In genomic region chr13:94075181-94075580, GRCm38 (mm10) we compare ENCODE assay signal across 25 mouse cellular contexts. TPM values are rescaled to one million over a fixed set of nuclear protein-coding genes. Genes with fewer than 3 reads are reported as not detected.
DNase-seq lines count a peak whose midpoint lies in the region; ATAC-seq and TF ChIP-seq lines count a peak whose summit lies in the region.
"Had no signal": no experiment of that assay in that cellular context is flagged by ENCODE, and none has a peak within 500 bp of the region (broad histone marks: within the 10 kb centered on the region; RNA-seq: fewer than 3 reads in every experiment).

No protein-coding gene starts in this region.

- no peak overlapping the region for H3K4me3 ChIP-seq in kidney, embryonic 15.5 days (replicated peaks)
- H3K4me3 ChIP-seq in kidney, postnatal 0 days (replicated peaks; ENCODE audit: low read depth, low read length) = no peak overlapping the region
- H3K4me3 ChIP-seq: embryonic facial prominence, embryonic 10.5 days; embryonic facial prominence, embryonic 12.5 days; forebrain, embryonic 13.5 days; forebrain, embryonic 15.5 days had no signal

- no peak overlapping the region for H3K9ac ChIP-seq in kidney, embryonic 15.5 days
- no peak overlapping the region for H3K9ac ChIP-seq in kidney, postnatal 0 days (ENCODE audit: low read depth, low read length)
- H3K9ac ChIP-seq: embryonic facial prominence, embryonic 12.5 days; forebrain, embryonic 13.5 days; forebrain, embryonic 15.5 days had no signal

- no peak for TF ChIP-seq CTCF in kidney, postnatal 0 days (IDR thresholded peaks at IDR 0.05; ENCODE audit: low read depth)

- no peaks in the 10 kb centered on the region for H3K9me3 ChIP-seq in kidney, embryonic 15.5 days (replicated peaks)
- H3K9me3 ChIP-seq in kidney, postnatal 0 days (replicated peaks; ENCODE audit: low read length) = no peaks in the 10 kb centered on the region
- H3K9me3 ChIP-seq: embryonic facial prominence, embryonic 10.5 days; embryonic facial prominence, embryonic 12.5 days; forebrain, embryonic 13.5 days; forebrain, embryonic 15.5 days; G1E had no signal

- peaks cover 32% of the 10 kb centered on the region for H3K36me3 ChIP-seq in kidney, embryonic 15.5 days
- 0 out of 2 replicates have a peak, but pooled peaks cover 2% of the 10 kb centered on the region for H3K36me3 ChIP-seq in kidney, postnatal 0 days (ENCODE audit: insufficient read depth, low read length)
- H3K36me3 ChIP-seq: forebrain, embryonic 15.5 days; G1E had no signal

- peak overlapping the region; percentile 66 for H3K27ac ChIP-seq in kidney, embryonic 15.5 days
- H3K27ac ChIP-seq in kidney, postnatal 0 days = peak overlapping the region; percentile 27; the same call in 1 of the 2 replicates
- H3K27ac ChIP-seq: embryonic facial prominence, embryonic 10.5 days; forebrain, embryonic 13.5 days; forebrain, embryonic 15.5 days had no signal

- peaks cover 81% of the 10 kb centered on the region for H3K4me1 ChIP-seq in kidney, embryonic 15.5 days
- peaks cover 49% of the 10 kb centered on the region for H3K4me1 ChIP-seq in kidney, postnatal 0 days (replicated peaks; ENCODE audit: insufficient read depth, low read length)
- H3K4me1 ChIP-seq: forebrain, embryonic 15.5 days had no signal

- ATAC-seq in kidney, embryonic 15.5 days (replicated peaks; ENCODE audit: low FRiP score) = no peak
- ATAC-seq in kidney, postnatal 0 days (replicated peaks; ENCODE audit: low FRiP score, low read depth) = no peak
- ATAC-seq: activated CD4-positive, CD25-positive, alpha-beta regulatory T cell, adult 4 months; CD4-positive, CD25-positive, alpha-beta regulatory T cell, adult 4 months; forebrain, embryonic 13.5 days; forebrain, embryonic 15.5 days; Patski had no signal

- peak; percentile 44 for DNase-seq in adrenal gland, postnatal 14 days
- no peak for DNase-seq in adrenal gland, postnatal 10 days
- peak; percentile 46 for DNase-seq in heart, adult 11 months
- no peak for DNase-seq in heart, adult 9 months (ENCODE audit: low spot score in 2 of 2)
- DNase-seq in kidney, postnatal 4 days = no peak
- DNase-seq in kidney, postnatal 0 days (ENCODE audit: low spot score) = no peak
- DNase-seq in kidney, postnatal 14 days = no peak
- DNase-seq: adrenal gland, adult 8-10 months; adrenal gland, postnatal 36 days; B cell, adult 2 months; cerebellum, adult 11-12 months; cerebellum, adult 2 months; cerebellum, adult 9-10 months; cerebellum, postnatal 10 days; cerebellum, postnatal 25 days had no signal

- H3K4me2 ChIP-seq in kidney, embryonic 15.5 days = no peak overlapping the region
- H3K4me2 ChIP-seq in kidney, postnatal 0 days (ENCODE audit: low read length) = no peak overlapping the region
- H3K4me2 ChIP-seq: embryonic facial prominence, embryonic 12.5 days; forebrain, embryonic 13.5 days; forebrain, embryonic 15.5 days had no signal

- 17% methylated on average over 1 of the region's 1 CpGs for WGBS in kidney, embryonic 15.5 days
- 4% methylated on average over 1 of the region's 1 CpGs for WGBS in kidney, postnatal 0 days

- no peaks in the 10 kb centered on the region for H3K27me3 ChIP-seq in kidney, embryonic 15.5 days
- no peaks in the 10 kb centered on the region for H3K27me3 ChIP-seq in kidney, postnatal 0 days (ENCODE audit: insufficient read depth, low read length)
- H3K27me3 ChIP-seq: CH12.LX; embryonic facial prominence, embryonic 12.5 days; forebrain, embryonic 13.5 days; forebrain, embryonic 15.5 days; Patski had no signal

RNA-seq across cellular contexts. Expression of gene Lhfpl2, which starts 17.6 kb away (rescaled TPM):
- 32.2 and 35.4 TPM in 2 replicates for total RNA-seq in adrenal gland, postnatal 14 days (2021)
- 10 to 100 TPM; 29.8 to 39.6 TPM for total RNA-seq in adrenal gland, postnatal 10 days (2021)
- 87.7 and 89.1 TPM in 2 replicates for polyA plus RNA-seq in kidney, embryonic 15.5 days (2015; fragmentation: Nextera tagmentation; extraction: Ambion mirVana)
- 51.5 and 58.4 TPM in 2 replicates for polyA plus RNA-seq in kidney, postnatal 0 days (2015; fragmentation: Nextera tagmentation; extraction: Ambion mirVana)
- total RNA-seq: CH12.LX had no signal
- polyA plus RNA-seq: activated CD4-positive, CD25-positive, alpha-beta regulatory T cell, adult 4 months; G1E had no signal

Comparison
In these comparisons a context has a peak if more than half of its experiments do, and no peak if none do; other contexts are left out.
1. DNase-seq: peak in adrenal gland, postnatal 14 days (single experiment) and heart, adult 11 months (single experiment); none in adrenal gland, postnatal 10 days (single experiment), heart, adult 9 months (0 of 2), kidney, postnatal 4 days (0 of 2), kidney, postnatal 0 days (single experiment) and kidney, postnatal 14 days (single experiment).